Mouse (Mus musculus) midbrain, embryonic 11.5 days (tissue): ENCODE measurements around the gene Adcy4. TPM values are rescaled to one million over a fixed set of nuclear protein-coding genes. Genes with fewer than 3 reads are reported as not detected.

Source experiments
- ATAC-seq: fragments of 200-750 bp; cut with Nextera tagmentation; 2 replicates; pipeline ENCODE4 v1.8.0; 2017; ENCODE audit warnings: moderate TSS enrichment, moderate library complexity; ENCODE audit not compliant: low FRiP score
- DNase-seq: peaks from one replicate; pipeline ENCODE4 v3.0.0; 2015; ENCODE audit warnings: low spot score; ENCODE audit errors: missing footprints
- H3K27ac ChIP-seq: fragments of 300-500 bp; sonication (generic); 2 replicates; pipeline ENCODE4 v1.5.1; 2014; ENCODE audit warnings: low read depth, low read length
- H3K27me3 ChIP-seq: fragments of 300-500 bp; sonication (generic); 2 replicates; pipeline ENCODE4 v1.6.1; 2014; ENCODE audit warnings: mild to moderate bottlenecking, low read length, moderate library complexity, mixed read lengths; ENCODE audit not compliant: control insufficient read depth, insufficient read depth
- H3K36me3 ChIP-seq: fragments of 300-500 bp; sonication (generic); 2 replicates; pipeline ENCODE4 v1.6.1; 2014; ENCODE audit warnings: mild to moderate bottlenecking, low read length, moderate library complexity, mixed read lengths; ENCODE audit not compliant: control insufficient read depth, insufficient read depth
- H3K4me1 ChIP-seq: fragments of 300-500 bp; sonication (generic); 2 replicates; pipeline ENCODE4 v1.6.1; 2014; ENCODE audit warnings: low read length; ENCODE audit not compliant: control insufficient read depth, insufficient read depth
- H3K4me2 ChIP-seq: fragments of 300-500 bp; sonication (generic); 2 replicates; pipeline ENCODE4 v1.6.1; 2014; ENCODE audit warnings: mild to moderate bottlenecking, moderate library complexity
- H3K4me3 ChIP-seq: fragments of 300-500 bp; sonication (generic); 2 replicates; pipeline ENCODE4 v1.5.1; 2014; ENCODE audit warnings: low read depth, low read length
- H3K9ac ChIP-seq: fragments of 300-500 bp; sonication (generic); 2 replicates; pipeline ENCODE4 v1.6.1; 2014; ENCODE audit warnings: low read length
- H3K9me3 ChIP-seq: fragments of 300-500 bp; sonication (generic); 2 replicates; pipeline ENCODE4 v1.6.1; 2016; ENCODE audit warnings: low read length; ENCODE audit not compliant: control insufficient read depth
- WGBS: fragments of 180-500 bp; shearing (Covaris S2); extraction: QIAGEN DNeasy Blood & Tissue Kit; methylation state at CpG from one replicate; pipeline ENCODE4 v1.1.7; 2014; 5-methylcytosine and 5-hydroxymethylcytosine counted together
- polyA plus RNA-seq: library from polyadenylated mRNA; unstranded; fragments of >200 nt; fragmentation: Nextera tagmentation; extraction: Ambion mirVana; gene quantifications from 2 replicates; pipeline ENCODE4 v1.2.1, GENCODE M21; 2014

Adcy4 gene
- polyA plus RNA-seq, 1 experiment from 2014 or later: 4.9 TPM

- Histone ChIP-seq H3K27me3 (no peaks in the 10 kb centered on the region), H3K36me3 (peaks cover 10% of the 10 kb centered on the region; the same call in 1 of the 2 replicates), H3K9ac (no peak overlapping the region), H3K4me3 (no peak overlapping the region), H3K9me3 (no peaks in the 10 kb centered on the region), H3K4me1 (peaks cover 15% of the 10 kb centered on the region), H3K4me2 (no peak overlapping the region; the same call in 1 of the 2 replicates), H3K27ac (no peak overlapping the region)
- no peak for ATAC-seq
- WGBS: 92% methylated on average over 10 of the region's 10 CpGs
- no peak for DNase-seq
Observed at GRCm38 (mm10) chr14:55747051-55747847, 36.6 kb downstream of the Adcy4 start.

DNA sequence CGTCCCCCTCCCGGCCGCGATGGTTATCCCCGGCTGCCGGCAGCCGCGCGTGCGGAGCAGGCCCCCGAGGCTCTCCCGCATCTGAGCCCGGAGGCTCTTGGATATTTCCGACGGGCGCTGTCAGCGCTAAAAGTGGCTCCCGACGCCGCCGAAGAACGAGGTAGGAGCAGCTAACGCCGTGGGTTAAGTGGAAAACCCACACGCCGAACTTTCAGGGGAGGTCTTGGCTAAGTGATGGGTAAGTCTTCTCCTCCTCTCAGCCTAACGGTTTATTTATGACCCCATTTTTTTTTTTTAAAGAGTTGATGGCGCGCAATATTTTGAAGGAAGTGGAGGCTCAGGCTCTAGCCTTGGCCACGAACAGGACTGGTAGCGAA lies 38.0 kb downstream of the Adcy4 start:
- H3K9ac ChIP-seq: peak overlapping the region; percentile 88
- ATAC-seq (no peak; the same call in 1 of the 2 replicates), DNase-seq (no peak)
- H3K9me3 ChIP-seq: no peaks in the 10 kb centered on the region
- H3K4me1 ChIP-seq: peaks cover 15% of the 10 kb centered on the region
- no peak overlapping the region for H3K27ac ChIP-seq
- H3K36me3 ChIP-seq: peaks cover 9% of the 10 kb centered on the region; the same call in 1 of the 2 replicates
- H3K4me3 ChIP-seq: peak overlapping the region; percentile 89
- H3K27me3 ChIP-seq: no peaks in the 10 kb centered on the region
- peak overlapping the region; percentile 93 for H3K4me2 ChIP-seq
- under 1% methylated on average over 30 of the region's 31 CpGs for WGBS

- H3K4me3 ChIP-seq: peak within 1 kb of the TSS; percentile 89
- WGBS: 3% methylated on average over 29 of the region's 48 CpGs
- DNase-seq (peak; percentile 96), ATAC-seq (peak; percentile 91)
- H3K9ac ChIP-seq: peak within 1 kb of the TSS; percentile 88
- no peak within 1 kb of the TSS for H3K27ac ChIP-seq
- no peaks in the 10 kb centered on the region for H3K27me3 ChIP-seq
- H3K4me2 ChIP-seq: peak within 1 kb of the TSS; percentile 93
- H3K36me3 ChIP-seq: peaks cover 5% of the 10 kb centered on the region; the same call in 1 of the 2 replicates
- H3K4me1 ChIP-seq: peaks cover 15% of the 10 kb centered on the region
- no peaks in the 10 kb centered on the region for H3K9me3 ChIP-seq
Observed at GRCm38 (mm10) chr14:55745180-55745860, 38.6 kb downstream of the Adcy4 start, which contains the start of the genes Dhrs1 and Nop9. TSS of gene Dhrs1 (minus strand) at chr14:55745690. TSS of gene Nop9 (plus strand) at chr14:55745693.

DNA sequence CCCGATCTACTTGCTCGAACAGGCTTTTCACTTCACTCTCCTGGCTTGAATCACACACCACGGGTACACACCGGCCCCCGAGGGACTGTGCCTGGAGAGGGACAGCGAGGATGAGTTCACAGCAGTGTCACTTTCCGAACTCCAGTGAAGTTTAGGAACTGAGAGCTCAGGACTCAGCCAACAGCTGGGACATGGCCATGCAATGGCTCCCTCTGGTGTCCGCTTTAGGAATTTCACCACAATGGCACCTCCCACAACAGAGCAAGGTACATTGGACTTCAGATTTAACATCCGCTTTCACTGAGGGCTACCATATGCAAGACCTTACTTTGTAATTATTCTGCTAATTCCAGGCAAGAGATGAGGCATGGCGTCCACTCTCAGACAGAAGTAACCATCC lies 40.2 kb downstream of the Adcy4 start:
- H3K4me3 ChIP-seq: no peak overlapping the region
- H3K36me3 ChIP-seq: no peaks in the 10 kb centered on the region
- peaks cover 15% of the 10 kb centered on the region for H3K4me1 ChIP-seq
- no peaks in the 10 kb centered on the region for H3K27me3 ChIP-seq
- peak; percentile 99 for DNase-seq
- 23% methylated on average over 10 of the region's 10 CpGs for WGBS
- no peak overlapping the region for H3K4me2 ChIP-seq
- no peaks in the 10 kb centered on the region for H3K9me3 ChIP-seq
- no peak overlapping the region; the same call in 1 of the 2 replicates for H3K9ac ChIP-seq
- peak; percentile 33; the same call in 1 of the 2 replicates for ATAC-seq
- no peak overlapping the region for H3K27ac ChIP-seq

DNA sequence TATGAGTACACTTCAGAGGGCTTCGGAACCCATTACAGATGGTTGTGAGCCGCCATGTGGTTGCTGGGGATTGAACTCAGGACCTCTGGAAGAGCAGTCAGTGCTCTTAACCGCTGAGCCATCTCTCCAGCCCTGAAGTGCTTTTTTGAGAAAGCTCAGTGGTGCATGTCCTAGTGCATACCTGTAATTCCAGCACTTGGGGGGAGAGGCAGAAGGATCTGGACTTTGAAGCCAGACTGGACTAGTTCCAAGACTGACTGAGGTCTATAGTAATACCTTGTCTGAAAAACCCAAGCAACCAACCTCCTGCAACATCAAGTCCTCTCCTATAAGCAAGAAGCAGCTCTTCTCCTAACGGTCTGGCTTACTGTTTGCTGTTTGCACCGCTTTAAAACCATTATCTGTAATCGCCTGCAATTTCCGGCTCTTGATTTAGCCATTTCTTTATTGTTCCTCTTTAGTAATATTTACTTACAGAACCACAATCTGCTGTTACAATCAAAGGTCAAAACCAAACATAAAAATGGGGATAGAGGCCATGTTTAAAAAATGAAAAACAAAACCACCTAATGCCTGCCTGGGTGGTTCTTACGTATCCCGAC lies 46.7 kb downstream of the Adcy4 start:
- DNase-seq: no peak
- Histone ChIP-seq H3K36me3 (no peaks in the 10 kb centered on the region), H3K4me2 (no peak overlapping the region), H3K9ac (no peak overlapping the region), H3K27ac (no peak overlapping the region), H3K4me1 (no peaks in the 10 kb centered on the region), H3K9me3 (no peaks in the 10 kb centered on the region), H3K4me3 (no peak overlapping the region), H3K27me3 (no peaks in the 10 kb centered on the region)
- 87% methylated on average over 9 of the region's 9 CpGs for WGBS
- ATAC-seq: no peak

GRCm38 (mm10) chr14:55735758-55736157 lies 48.1 kb downstream of the Adcy4 start:
- H3K27me3 ChIP-seq: no peaks in the 10 kb centered on the region
- no peaks in the 10 kb centered on the region for H3K36me3 ChIP-seq
- WGBS: 78% methylated on average over 4 of the region's 4 CpGs
- H3K27ac ChIP-seq: no peak overlapping the region
- H3K4me2 ChIP-seq: no peak overlapping the region
- no peaks in the 10 kb centered on the region for H3K4me1 ChIP-seq
- ATAC-seq (no peak), DNase-seq (no peak)
- H3K9ac ChIP-seq: no peak overlapping the region
- no peaks in the 10 kb centered on the region for H3K9me3 ChIP-seq
- H3K4me3 ChIP-seq: no peak overlapping the region

GRCm38 (mm10) chr14:55735334-55735733 lies 48.6 kb downstream of the Adcy4 start:
- H3K9ac ChIP-seq: no peak overlapping the region
- H3K9me3 ChIP-seq: no peaks in the 10 kb centered on the region
- H3K27ac ChIP-seq: no peak overlapping the region
- no peak overlapping the region for H3K4me3 ChIP-seq
- H3K36me3 ChIP-seq: no peaks in the 10 kb centered on the region
- no peaks in the 10 kb centered on the region for H3K4me1 ChIP-seq
- no peak overlapping the region for H3K4me2 ChIP-seq
- ATAC-seq (no peak), DNase-seq (no peak)
- no peaks in the 10 kb centered on the region for H3K27me3 ChIP-seq
- 73% methylated on average over 3 of the region's 3 CpGs for WGBS

- Histone ChIP-seq H3K9me3 (no peaks in the 10 kb centered on the region), H3K27me3 (no peaks in the 10 kb centered on the region), H3K27ac (no peak overlapping the region), H3K4me3 (no peak overlapping the region), H3K4me1 (no peaks in the 10 kb centered on the region), H3K4me2 (no peak overlapping the region), H3K36me3 (no peaks in the 10 kb centered on the region), H3K9ac (no peak overlapping the region)
- WGBS: 80% methylated on average over 7 of the region's 7 CpGs
- no peak for ATAC-seq
- no peak for DNase-seq
Observed at GRCm38 (mm10) chr14:55734869-55735268, 49.0 kb downstream of the Adcy4 start.

DNA sequence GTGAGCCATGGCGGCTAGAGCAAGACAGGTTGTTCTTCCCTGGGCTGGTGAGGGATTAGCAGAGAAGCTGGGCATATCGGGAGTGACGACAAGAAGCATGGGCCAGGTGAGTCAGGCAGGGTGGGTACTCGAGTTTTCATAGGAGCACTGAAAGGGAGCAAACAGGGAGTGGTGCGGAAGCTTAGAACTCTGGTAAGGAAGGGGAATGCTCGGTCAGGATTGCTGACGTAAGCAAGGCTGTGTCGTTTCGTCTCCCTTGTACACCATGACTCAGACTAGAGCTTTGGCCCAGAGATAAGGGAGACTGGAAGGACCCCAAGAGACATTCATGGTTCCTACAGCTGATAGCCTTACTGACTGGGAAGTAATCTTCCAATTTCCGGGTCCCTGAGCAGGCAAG lies 50.0 kb downstream of the Adcy4 start:
- DNase-seq: no peak
- H3K9me3 ChIP-seq: no peaks in the 10 kb centered on the region

More for the DNA sequence above, 50.0 kb downstream of the Adcy4 start:
- Histone ChIP-seq H3K9ac (no peak overlapping the region), H3K36me3 (no peaks in the 10 kb centered on the region), H3K4me3 (no peak overlapping the region), H3K27me3 (no peaks in the 10 kb centered on the region), H3K4me1 (no peaks in the 10 kb centered on the region), H3K27ac (no peak overlapping the region), H3K4me2 (no peak overlapping the region)
- 84% methylated on average over 10 of the region's 10 CpGs for WGBS
- ATAC-seq: no peak
